Mouse (Mus musculus) liver, adult 2 months (tissue): ENCODE results near the gene P2rx2.

Experiments
- CTCF ChIP-seq: fragments of 200-500 bp; IDR thresholded peaks from 2 replicates; pipeline ENCODE4 v1.5.1; 2011; ENCODE audit warnings: low read depth, low read length, control low read depth
- POLR2A ChIP-seq: fragments of 200-500 bp; IDR thresholded peaks from 2 replicates; pipeline ENCODE4 v1.6.1; 2011; ENCODE audit warnings: low read length, control low read depth; ENCODE audit not compliant: insufficient read depth; ENCODE audit errors: extremely low read depth

DNA sequence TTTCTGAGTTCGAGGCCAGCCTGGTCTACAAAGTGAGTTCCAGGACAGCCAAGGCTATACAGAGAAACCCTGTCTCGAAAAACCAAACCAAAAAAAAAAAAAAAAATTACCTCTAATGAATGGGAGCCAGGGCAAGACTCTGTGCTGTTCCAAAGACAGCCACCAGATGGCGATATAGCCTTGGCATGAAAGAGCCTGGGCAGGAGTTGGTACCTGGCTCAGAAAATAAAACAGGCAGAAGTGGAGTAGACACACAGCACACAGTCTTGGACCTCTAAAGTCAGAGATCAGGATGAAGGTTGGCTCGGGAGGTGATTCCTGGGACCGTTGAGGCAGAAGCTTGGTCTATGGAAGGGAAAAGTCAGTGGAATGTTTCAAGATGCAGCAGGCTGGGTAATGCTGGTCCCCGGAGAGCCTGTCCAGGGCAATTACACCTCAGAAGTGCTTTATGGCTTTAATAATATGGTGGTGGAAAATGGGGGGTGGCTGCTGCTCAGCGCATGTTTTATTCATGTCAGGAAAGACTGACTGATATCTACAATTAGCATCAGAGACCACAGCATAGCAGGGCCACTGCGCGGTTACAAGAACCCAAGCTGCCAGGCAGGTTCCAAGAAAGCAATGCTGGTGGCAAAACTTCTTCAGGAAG lies 14.6 kb upstream of the P2rx2 start:
- TF ChIP-seq POLR2A = no peak
- TF ChIP-seq CTCF = peak; percentile 76
